Mouse (Mus musculus): ENCODE results near the gene Zfp26. TPM values are rescaled to one million over a fixed set of nuclear protein-coding genes. Genes with fewer than 3 reads are reported as not detected.

The Zfp26 gene
- 14.8 and 15.0 TPM in 2 replicates for polyA plus RNA-seq (2016; fragmentation: Nextera tagmentation; extraction: Ambion mirVana)

- ATAC-seq (ENCODE audit: insufficient number of reproducible peaks, low FRiP score): peak; percentile 85
- peaks cover 9% of the 10 kb centered on the region; the same call in 1 of the 2 replicates for H3K27me3 ChIP-seq (replicated peaks)
- peak within 1 kb of the TSS; percentile 79 for H3K27ac ChIP-seq (ENCODE audit: poor library complexity, severe bottlenecking)
- peak within 1 kb of the TSS; percentile 88 for H3K9ac ChIP-seq
- H3K4me3 ChIP-seq: peak within 1 kb of the TSS; percentile 75
- peaks cover 22% of the 10 kb centered on the region for H3K36me3 ChIP-seq
- 0% methylated on average over 48 of the region's 48 CpGs for whole genome bisulfite sequencing
- no peaks in the 10 kb centered on the region for H3K9me3 ChIP-seq (replicated peaks)
- H3K4me1 ChIP-seq (replicated peaks): peaks cover 12% of the 10 kb centered on the region
- peak within 1 kb of the TSS; percentile 93 for H3K4me2 ChIP-seq
Measured at GRCm38 (mm10) chr9:20459377-20460317, at the start of gene Zfp26. TSS of gene Zfp26 (minus strand) at chr9:20460162.

GRCm38 (mm10) chr9:20509676-20510075 lies 49.7 kb upstream of the Zfp26 start:
- 70% methylated on average over 3 of the region's 3 CpGs for WGBS
- peaks cover 63% of the 10 kb centered on the region for H3K36me3 ChIP-seq
- ATAC-seq (ENCODE audit: insufficient number of reproducible peaks, low FRiP score): 0 out of 2 replicates have a peak, but pooled peaks have one; percentile 16
- H3K27me3 ChIP-seq (replicated peaks): no peaks in the 10 kb centered on the region
- H3K4me2 ChIP-seq: no peak overlapping the region
- H3K9me3 ChIP-seq (replicated peaks): no peaks in the 10 kb centered on the region
- no peak overlapping the region for H3K27ac ChIP-seq (ENCODE audit: poor library complexity, severe bottlenecking)
- H3K9ac ChIP-seq: no peak overlapping the region
- no peak overlapping the region for H3K4me3 ChIP-seq
- H3K4me1 ChIP-seq (replicated peaks): peaks cover 29% of the 10 kb centered on the region

- Histone ChIP-seq H3K27ac (ENCODE audit: poor library complexity, severe bottlenecking) (no peak overlapping the region), H3K4me2 (no peak overlapping the region), H3K9me3 (replicated peaks) (no peaks in the 10 kb centered on the region), H3K4me3 (no peak overlapping the region), H3K27me3 (replicated peaks) (no peaks in the 10 kb centered on the region), H3K4me1 (replicated peaks) (0 out of 2 replicates have a peak, but pooled peaks cover 1% of the 10 kb centered on the region), H3K36me3 (peaks cover 82% of the 10 kb centered on the region), H3K9ac (no peak overlapping the region)
- 92% methylated on average over 5 of the region's 5 CpGs for WGBS
- no peak for ATAC-seq (ENCODE audit: insufficient number of reproducible peaks, low FRiP score)
Measured at GRCm38 (mm10) chr9:20504801-20505200, 44.8 kb upstream of the Zfp26 start.

- 6% methylated on average over 9 of the region's 9 CpGs for WGBS
- Histone ChIP-seq H3K4me1 (replicated peaks) (peaks cover 18% of the 10 kb centered on the region), H3K27ac (ENCODE audit: poor library complexity, severe bottlenecking) (peak overlapping the region; percentile 94), H3K4me3 (peak overlapping the region; percentile 71), H3K36me3 (peaks cover 36% of the 10 kb centered on the region), H3K27me3 (replicated peaks) (no peaks in the 10 kb centered on the region), H3K9me3 (replicated peaks) (no peaks in the 10 kb centered on the region), H3K9ac (peak overlapping the region; percentile 83), H3K4me2 (peak overlapping the region; percentile 93)
- ATAC-seq (ENCODE audit: insufficient number of reproducible peaks, low FRiP score): no peak
Measured at GRCm38 (mm10) chr9:20493281-20493680, 33.3 kb upstream of the Zfp26 start.

GRCm38 (mm10) chr9:20492527-20493233 lies 32.7 kb upstream of the Zfp26 start, which contains the start of gene Zfp426:
TSS of gene Zfp426 (minus strand) at chr9:20492746.
- peak within 1 kb of the TSS; percentile 71 for H3K4me3 ChIP-seq
- peak; percentile 97 for ATAC-seq (ENCODE audit: insufficient number of reproducible peaks, low FRiP score)
- H3K27ac ChIP-seq (ENCODE audit: poor library complexity, severe bottlenecking): peak within 1 kb of the TSS; percentile 94
- under 1% methylated on average over 40 of the region's 40 CpGs for WGBS
- peaks cover 18% of the 10 kb centered on the region for H3K4me1 ChIP-seq (replicated peaks)
- H3K27me3 ChIP-seq (replicated peaks): no peaks in the 10 kb centered on the region
- H3K36me3 ChIP-seq: peaks cover 33% of the 10 kb centered on the region
- peak within 1 kb of the TSS; percentile 83 for H3K9ac ChIP-seq
- H3K9me3 ChIP-seq (replicated peaks): no peaks in the 10 kb centered on the region
- peak within 1 kb of the TSS; percentile 93 for H3K4me2 ChIP-seq

- peak overlapping the region; percentile 71 for H3K4me3 ChIP-seq
- H3K27me3 ChIP-seq (replicated peaks): no peaks in the 10 kb centered on the region
- 8% methylated on average over 20 of the region's 20 CpGs for WGBS
- H3K27ac ChIP-seq (ENCODE audit: poor library complexity, severe bottlenecking): peak overlapping the region; percentile 94
- H3K9ac ChIP-seq: peak overlapping the region; percentile 83
- H3K9me3 ChIP-seq (replicated peaks): no peaks in the 10 kb centered on the region
- H3K4me1 ChIP-seq (replicated peaks): peaks cover 18% of the 10 kb centered on the region
- no peak for ATAC-seq (ENCODE audit: insufficient number of reproducible peaks, low FRiP score)
- H3K4me2 ChIP-seq: peak overlapping the region; percentile 93
- peaks cover 27% of the 10 kb centered on the region for H3K36me3 ChIP-seq
Measured at GRCm38 (mm10) chr9:20491858-20492526, 32.0 kb upstream of the Zfp26 start.

- H3K4me3 ChIP-seq: no peak overlapping the region
- no peak overlapping the region for H3K9ac ChIP-seq
- peaks cover 34% of the 10 kb centered on the region for H3K36me3 ChIP-seq
- H3K27me3 ChIP-seq (replicated peaks): no peaks in the 10 kb centered on the region
- H3K4me2 ChIP-seq: no peak overlapping the region
- no peak overlapping the region for H3K27ac ChIP-seq (ENCODE audit: poor library complexity, severe bottlenecking)
- peaks cover 18% of the 10 kb centered on the region for H3K4me1 ChIP-seq (replicated peaks)
- H3K9me3 ChIP-seq (replicated peaks): no peaks in the 10 kb centered on the region
- ATAC-seq (ENCODE audit: insufficient number of reproducible peaks, low FRiP score): no peak
- 92% methylated on average over 5 of the region's 5 CpGs for WGBS
Measured at GRCm38 (mm10) chr9:20489536-20489935, 29.6 kb upstream of the Zfp26 start.

- no peak for ATAC-seq (ENCODE audit: insufficient number of reproducible peaks, low FRiP score)
- Histone ChIP-seq H3K36me3 (peaks cover 66% of the 10 kb centered on the region), H3K9ac (no peak overlapping the region), H3K9me3 (replicated peaks) (no peaks in the 10 kb centered on the region), H3K4me1 (replicated peaks) (no peaks in the 10 kb centered on the region), H3K4me2 (no peak overlapping the region), H3K4me3 (no peak overlapping the region), H3K27me3 (replicated peaks) (no peaks in the 10 kb centered on the region), H3K27ac (ENCODE audit: poor library complexity, severe bottlenecking) (no peak overlapping the region)
- WGBS: 92% methylated on average over 5 of the region's 5 CpGs
Measured at GRCm38 (mm10) chr9:20479396-20479795, 19.4 kb upstream of the Zfp26 start.

- WGBS: 84% methylated on average over 1 of the region's 1 CpGs
- Histone ChIP-seq H3K27me3 (replicated peaks) (no peaks in the 10 kb centered on the region), H3K36me3 (peaks cover 70% of the 10 kb centered on the region), H3K9ac (no peak overlapping the region), H3K27ac (ENCODE audit: poor library complexity, severe bottlenecking) (no peak overlapping the region), H3K4me2 (no peak overlapping the region), H3K9me3 (replicated peaks) (peaks cover 4% of the 10 kb centered on the region; the same call in 1 of the 2 replicates), H3K4me3 (no peak overlapping the region), H3K4me1 (replicated peaks) (no peaks in the 10 kb centered on the region)
- no peak for ATAC-seq (ENCODE audit: insufficient number of reproducible peaks, low FRiP score)
Measured at GRCm38 (mm10) chr9:20476632-20477031, 16.7 kb upstream of the Zfp26 start.

GRCm38 (mm10) chr9:20466761-20467442 lies 6.9 kb upstream of the Zfp26 start:
- Histone ChIP-seq H3K9me3 (replicated peaks) (peaks cover 23% of the 10 kb centered on the region), H3K27ac (ENCODE audit: poor library complexity, severe bottlenecking) (no peak overlapping the region), H3K36me3 (peaks cover 32% of the 10 kb centered on the region), H3K4me1 (replicated peaks) (no peaks in the 10 kb centered on the region), H3K9ac (no peak overlapping the region), H3K27me3 (replicated peaks) (peaks cover 8% of the 10 kb centered on the region; the same call in 1 of the 2 replicates), H3K4me3 (no peak overlapping the region), H3K4me2 (no peak overlapping the region)
- WGBS: 57% methylated on average over 7 of the region's 7 CpGs
- no peak for ATAC-seq (ENCODE audit: insufficient number of reproducible peaks, low FRiP score)
